ENCODE assay signal across 8 mouse cellular contexts in genomic region chr9:120110211-120111018, GRCm38 (mm10). TPM values are rescaled to one million over a fixed set of nuclear protein-coding genes. Genes with fewer than 3 reads are reported as not detected.
DNase-seq lines count a peak whose midpoint lies in the region; ATAC-seq and TF ChIP-seq lines count a peak whose summit lies in the region.

Gene Slc25a38, plus strand, starts transcription at chr9:120110374.

- peak; percentile 99 for ATAC-seq in forebrain, embryonic 13.5 days
- peak; percentile 90 for ATAC-seq in liver, postnatal 0 days
- ATAC-seq in neural tube, embryonic 14.5 days (ENCODE audit: low read depth), result peak; percentile 98

- H3K27me3 ChIP-seq in E14TG2a.4 (ENCODE audit: insufficient read depth, low read length), result no peaks in the 10 kb centered on the region
- H3K27me3 ChIP-seq in forebrain, embryonic 13.5 days, result no peaks in the 10 kb centered on the region
- no peaks in the 10 kb centered on the region for H3K27me3 ChIP-seq in liver, postnatal 0 days (ENCODE audit: insufficient read depth, low read length)
- H3K27me3 ChIP-seq in neural tube, embryonic 14.5 days (ENCODE audit: control insufficient read depth, insufficient read depth, low read length), result no peaks in the 10 kb centered on the region

- TF ChIP-seq EP300 in liver, postnatal 0 days (IDR thresholded peaks at IDR 0.05; ENCODE audit: low read depth), result 0 out of 2 replicates have a peak, but pooled peaks have one; percentile 8

- peak within 1 kb of the TSS; percentile 78 for H3K9ac ChIP-seq in forebrain, embryonic 13.5 days
- peak within 1 kb of the TSS; percentile 92 for H3K9ac ChIP-seq in liver, postnatal 0 days (replicated peaks)
- H3K9ac ChIP-seq in neural tube, embryonic 14.5 days (replicated peaks; ENCODE audit: low read depth, low read length), result peak within 1 kb of the TSS; percentile 88

- 1% methylated on average over 62 of the region's 62 CpGs for WGBS in forebrain, embryonic 13.5 days
- WGBS in large intestine, adult 2 months, result 1% methylated on average over 62 of the region's 62 CpGs
- under 1% methylated on average over 60 of the region's 62 CpGs for WGBS in liver, postnatal 0 days (ENCODE audit: insufficient replicate concordance)
- WGBS in neural tube, embryonic 14.5 days, result 1% methylated on average over 59 of the region's 62 CpGs

- peak within 1 kb of the TSS; percentile 66 for H3K4me2 ChIP-seq in forebrain, embryonic 13.5 days
- peak within 1 kb of the TSS; percentile 87 for H3K4me2 ChIP-seq in liver, postnatal 0 days (ENCODE audit: low read depth, low read length)
- H3K4me2 ChIP-seq in neural tube, embryonic 14.5 days (ENCODE audit: low read depth, low read length), result peak within 1 kb of the TSS; percentile 61

- H3K4me3 ChIP-seq in E14TG2a.4 (replicated peaks; ENCODE audit: low read length), result peak within 1 kb of the TSS; percentile 98
- H3K4me3 ChIP-seq in forebrain, embryonic 13.5 days, result peak within 1 kb of the TSS; percentile 78
- H3K4me3 ChIP-seq in liver, postnatal 0 days (ENCODE audit: low read depth, low read length), result peak within 1 kb of the TSS; percentile 90
- peak within 1 kb of the TSS; percentile 83 for H3K4me3 ChIP-seq in neural tube, embryonic 14.5 days (ENCODE audit: low read depth, low read length)

- peak; percentile 81 for TF ChIP-seq CTCF in E14TG2a.4 (conservative IDR thresholded peaks at IDR 0.05; ENCODE audit: low read length)
- TF ChIP-seq CTCF in liver, postnatal 0 days (IDR thresholded peaks at IDR 0.05; ENCODE audit: low read depth), result peak; percentile 90

- peaks cover 20% of the 10 kb centered on the region for H3K9me3 ChIP-seq in E14TG2a.4 (ENCODE audit: low read length)
- H3K9me3 ChIP-seq in forebrain, embryonic 13.5 days (replicated peaks), result no peaks in the 10 kb centered on the region
- no peaks in the 10 kb centered on the region for H3K9me3 ChIP-seq in liver, postnatal 0 days (ENCODE audit: low read length)
- no peaks in the 10 kb centered on the region for H3K9me3 ChIP-seq in neural tube, embryonic 14.5 days (ENCODE audit: control insufficient read depth, low read length)

- peaks cover 38% of the 10 kb centered on the region for H3K4me1 ChIP-seq in E14TG2a.4 (replicated peaks; ENCODE audit: low read depth, low read length)
- H3K4me1 ChIP-seq in forebrain, embryonic 13.5 days, result peaks cover 7% of the 10 kb centered on the region
- peaks cover 30% of the 10 kb centered on the region for H3K4me1 ChIP-seq in liver, postnatal 0 days (ENCODE audit: insufficient read depth)
- peaks cover 6% of the 10 kb centered on the region for H3K4me1 ChIP-seq in neural tube, embryonic 14.5 days (ENCODE audit: control insufficient read depth, insufficient read depth, low read length)

- DNase-seq in c-Kit-positive CD71-positive TER-119-positive erythroid progenitor cells, embryonic 14.5 days (ENCODE audit: low spot score), result peak; percentile 95
- DNase-seq in heart, postnatal 10 days, result peak; percentile 95 to 96
- peak; percentile 82 for DNase-seq in large intestine, adult 2 months (ENCODE audit: low read depth, low spot score)
- peak; percentile 99 for DNase-seq in liver, postnatal 0 days
- peak; percentile 99 for DNase-seq in testis, postnatal 10 days (ENCODE audit: low spot score)

- intact Hi-C loops in heart, postnatal 10 days (cut with DNase I), result loop anchor here (1.0 kb wide), 1 partner anchor 17 kb away; the partner anchor contains the start of gene Rpsa

- H3K27ac ChIP-seq in forebrain, embryonic 13.5 days, result peak within 1 kb of the TSS; percentile 94
- peak within 1 kb of the TSS; percentile 100 for H3K27ac ChIP-seq in liver, postnatal 0 days (ENCODE audit: low read depth)
- H3K27ac ChIP-seq in neural tube, embryonic 14.5 days (ENCODE audit: low read depth, low read length), result peak within 1 kb of the TSS; percentile 97

- peaks cover 3% of the 10 kb centered on the region for H3K36me3 ChIP-seq in E14TG2a.4 (ENCODE audit: insufficient read depth, low read length)
- H3K36me3 ChIP-seq in forebrain, embryonic 13.5 days (ENCODE audit: poor library complexity, severe bottlenecking), result no peaks in the 10 kb centered on the region
- no peaks in the 10 kb centered on the region for H3K36me3 ChIP-seq in liver, postnatal 0 days (replicated peaks; ENCODE audit: insufficient read depth, low read length)
- no peaks in the 10 kb centered on the region for H3K36me3 ChIP-seq in neural tube, embryonic 14.5 days (ENCODE audit: control insufficient read depth, insufficient read depth, low read length)

RNA-seq across cellular contexts. Expression of gene Slc25a38, which starts in this region (rescaled TPM):
- 31.2 and 38.8 TPM in 2 replicates for polyA plus RNA-seq in forebrain, embryonic 13.5 days (2015; fragmentation: Nextera tagmentation; extraction: Ambion mirVana)
- total RNA-seq in heart, postnatal 10 days (2021), result 10 to 100 TPM; 10.2 to 11.7 TPM
- polyA plus RNA-seq in large intestine, adult 2 months (2012; rRNA removed), result 22.9 and 25.9 TPM in 2 replicates
- 44.8 and 48.9 TPM in 2 replicates for polyA plus RNA-seq in liver, postnatal 0 days (2015; fragmentation: Nextera tagmentation; extraction: Ambion mirVana)
- polyA plus RNA-seq in neural tube, embryonic 14.5 days (2014; fragmentation: Nextera tagmentation; extraction: Ambion mirVana), result 38.1 and 43.8 TPM in 2 replicates

Comparison
In these comparisons a context has a peak if more than half of its experiments do, and no peak if none do; other contexts are left out.
1. Peak in every context shown above with its lines: DNase-seq, ATAC-seq, H3K4me3 ChIP-seq and H3K27ac ChIP-seq.